Mouse (Mus musculus) T-helper 17 cell (primary cell): ENCODE data around the gene Mylip.

Experiments used
- in situ Hi-C, 2 experiments: fragments of 300-600 bp; cut with MboI, MseI; formaldehyde crosslinking; loops; 1 replicate in 1 of 2; 2 replicates in 1 of 2; pipeline ENCODE4 v1.15.1; 2025; ENCODE audit warnings: high pct_unique_total_duplicates in 2 of 2

The Mylip gene

GRCm38 (mm10) chr13:45390962-45391853 is 1.7 kb downstream of the Mylip start:
- in situ Hi-C loops, result no loop called here

- in situ Hi-C loops, result no loop called here
These were observed 2.4 kb downstream of the Mylip start for GRCm38 (mm10) chr13:45391854-45392454.

- in situ Hi-C loops, result no loop called here
These were observed 4.8 kb downstream of the Mylip start for GRCm38 (mm10) chr13:45394221-45394768.

GRCm38 (mm10) chr13:45396724-45397123 is 7.2 kb downstream of the Mylip start:
- in situ Hi-C loops, result no loop called here

- in situ Hi-C loops, result no loop called here
These were observed 7.7 kb downstream of the Mylip start for GRCm38 (mm10) chr13:45397240-45397639.

GRCm38 (mm10) chr13:45397896-45398805 is 8.6 kb downstream of the Mylip start:
- in situ Hi-C loops, result no loop called here

- in situ Hi-C loops, result loop anchor here in 1 of 2 experiments (10.0 kb wide), 1 partner anchor 626 kb away; no protein-coding TSS in a partner anchor
These were observed 11.2 kb downstream of the Mylip start for GRCm38 (mm10) chr13:45400700-45401099.

- in situ Hi-C loops, result loop anchor here in 1 of 2 experiments (10.0 kb wide), 1 partner anchor 627 kb away; no protein-coding TSS in a partner anchor
These were observed 12.3 kb downstream of the Mylip start for GRCm38 (mm10) chr13:45401816-45402215.

- in situ Hi-C loops, result loop anchor here in 1 of 2 experiments (10.0 kb wide), 1 partner anchor 628 kb away; no protein-coding TSS in a partner anchor
These were observed 12.9 kb downstream of the Mylip start for GRCm38 (mm10) chr13:45402316-45403039.

GRCm38 (mm10) chr13:45404269-45404668 is 14.7 kb downstream of the Mylip start:
- in situ Hi-C loops, result loop anchor here in 1 of 2 experiments (10.0 kb wide), 1 partner anchor 629 kb away; no protein-coding TSS in a partner anchor

GRCm38 (mm10) chr13:45405194-45405810 is 15.8 kb downstream of the Mylip start:
- in situ Hi-C loops, result loop anchor here in 1 of 2 experiments (10.0 kb wide), 1 partner anchor 631 kb away; no protein-coding TSS in a partner anchor

- in situ Hi-C loops, result loop anchor here in 1 of 2 experiments (10.0 kb wide), 1 partner anchor 631 kb away; no protein-coding TSS in a partner anchor
These were observed 16.7 kb downstream of the Mylip start for GRCm38 (mm10) chr13:45406289-45406688.

- in situ Hi-C loops, result loop anchor here in 1 of 2 experiments (10.0 kb wide), 1 partner anchor 632 kb away; no protein-coding TSS in a partner anchor
These were observed 17.2 kb downstream of the Mylip start for GRCm38 (mm10) chr13:45406703-45407102.

GRCm38 (mm10) chr13:45410936-45411335 is 21.4 kb downstream of the Mylip start:
- in situ Hi-C loops, result no loop called here

- in situ Hi-C loops, result no loop called here
These were observed 23.5 kb downstream of the Mylip start for GRCm38 (mm10) chr13:45413066-45413465.

GRCm38 (mm10) chr13:45414031-45414430 is 24.5 kb downstream of the Mylip start:
- in situ Hi-C loops, result no loop called here

- in situ Hi-C loops, result no loop called here
These were observed 27.1 kb downstream of the Mylip start for GRCm38 (mm10) chr13:45416621-45417057.

- in situ Hi-C loops, result no loop called here
These were observed 29.4 kb downstream of the Mylip start for GRCm38 (mm10) chr13:45418986-45419385.

- in situ Hi-C loops, result no loop called here
These were observed 32.7 kb downstream of the Mylip start for GRCm38 (mm10) chr13:45422251-45422650.

- in situ Hi-C loops, result no loop called here
These were observed 33.2 kb downstream of the Mylip start for GRCm38 (mm10) chr13:45422709-45423108.
